Mouse (Mus musculus) cerebellum, postnatal 36 days (tissue): ENCODE measurements around the gene Ralgps2.

Experiments
- DNase-seq, 2 experiments: peaks; one replicate each; pipeline ENCODE4 v3.0.0; 2021 to 2022; ENCODE audit warnings: mixed read lengths in 2 of 2

Gene Ralgps2

GRCm38 (mm10) chr1:156801276-156801675 lies 138.2 kb downstream of the Ralgps2 start:
- DNase-seq: no peak

DNA sequence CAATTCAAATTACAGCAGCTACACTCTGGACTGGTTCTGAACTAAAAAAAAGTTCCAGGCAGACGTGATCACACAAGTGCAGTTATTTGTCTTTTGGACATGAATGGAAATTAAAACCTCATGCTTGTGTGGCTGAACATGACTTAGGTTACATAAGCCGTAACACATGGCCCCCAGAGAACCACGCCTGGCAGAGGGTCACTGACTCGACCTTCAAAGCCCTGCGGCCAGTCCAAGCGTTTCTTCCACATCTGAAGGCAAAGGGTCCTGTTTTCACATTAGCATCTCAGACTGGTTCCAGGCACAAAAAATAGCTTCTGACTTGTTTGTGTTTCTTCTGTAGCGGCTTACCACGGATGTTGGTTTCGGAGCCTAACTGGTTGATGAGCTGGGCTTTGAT lies 143.2 kb downstream of the Ralgps2 start:
- no peak for DNase-seq

DNA sequence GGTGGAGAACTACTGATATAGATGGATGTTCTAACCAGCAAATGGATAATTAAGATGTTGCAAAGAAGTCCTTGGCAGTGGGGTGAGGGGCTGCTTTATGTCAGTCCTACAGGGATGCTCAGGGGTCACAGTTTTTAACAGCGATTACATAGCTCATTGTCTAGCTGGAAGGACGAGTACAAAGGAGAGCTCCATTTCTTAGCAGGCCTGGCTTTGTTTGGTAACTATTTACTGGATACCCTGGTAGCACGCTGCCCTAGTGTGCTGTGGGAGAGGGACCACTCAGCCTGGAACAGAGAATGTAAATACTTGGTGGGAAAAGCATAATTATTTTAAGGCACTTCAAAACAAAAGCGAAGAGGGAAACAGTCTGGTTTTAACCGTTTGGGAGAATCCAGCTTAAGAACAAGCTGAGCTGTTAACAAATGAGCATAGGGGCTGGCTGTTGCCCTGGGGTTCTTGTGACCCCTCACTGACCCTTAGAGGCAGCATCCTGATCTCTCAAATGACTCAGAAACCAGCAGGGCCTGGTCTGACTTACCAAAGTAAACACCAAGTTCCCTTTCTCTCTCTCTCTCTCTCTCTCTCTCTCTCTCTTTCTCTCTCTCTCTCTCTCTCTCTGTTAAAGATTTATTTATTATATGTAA lies 149.5 kb downstream of the Ralgps2 start:
- DNase-seq: no peak

GRCm38 (mm10) chr1:156787164-156787863 lies 152.1 kb downstream of the Ralgps2 start:
- no peak for DNase-seq

GRCm38 (mm10) chr1:156786074-156786473 lies 153.4 kb downstream of the Ralgps2 start:
- no peak for DNase-seq

DNA sequence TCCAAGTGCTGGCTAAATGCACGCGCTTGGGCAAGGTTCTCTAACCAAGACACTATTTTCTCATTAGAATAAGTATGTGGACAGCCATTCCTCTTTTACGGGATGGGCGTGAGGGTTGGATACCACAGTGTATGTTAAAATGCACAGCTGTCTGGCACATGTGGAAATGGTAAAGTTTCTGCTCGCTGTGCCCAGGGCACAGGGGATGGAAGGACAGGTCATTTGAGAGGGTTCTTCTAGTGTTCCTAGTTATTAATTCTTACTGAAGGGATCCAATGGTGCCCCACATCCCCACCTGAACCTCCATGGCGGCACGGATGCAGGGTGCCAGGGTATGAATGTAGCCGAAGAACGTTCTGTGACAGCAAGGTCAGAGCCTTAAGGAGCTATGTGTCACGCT lies 154.5 kb downstream of the Ralgps2 start:
- no peak for DNase-seq

DNA sequence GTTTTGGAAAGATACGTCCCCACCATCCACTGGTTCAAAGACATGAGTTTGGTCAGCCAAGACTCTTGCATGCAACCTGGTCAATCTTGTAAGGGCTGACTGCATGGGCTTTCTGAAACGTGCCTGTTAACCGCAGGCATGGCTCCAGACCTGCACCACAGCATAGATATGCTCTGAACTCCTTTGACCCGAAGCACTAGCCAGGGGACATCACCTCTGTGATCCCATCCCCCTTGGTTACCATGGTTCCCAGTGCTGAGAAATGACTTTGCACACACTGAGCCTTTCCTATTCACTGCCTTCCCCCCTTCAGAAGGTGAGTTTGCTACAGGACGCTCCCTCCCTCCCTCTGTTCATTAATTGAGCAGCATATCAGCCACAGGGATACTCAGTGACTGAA lies 155.3 kb downstream of the Ralgps2 start:
- no peak for DNase-seq

- no peak for DNase-seq
Measured at GRCm38 (mm10) chr1:156781971-156782850, 157.2 kb downstream of the Ralgps2 start.

- DNase-seq: no peak
Measured at GRCm38 (mm10) chr1:156781076-156781741, 158.2 kb downstream of the Ralgps2 start.

DNA sequence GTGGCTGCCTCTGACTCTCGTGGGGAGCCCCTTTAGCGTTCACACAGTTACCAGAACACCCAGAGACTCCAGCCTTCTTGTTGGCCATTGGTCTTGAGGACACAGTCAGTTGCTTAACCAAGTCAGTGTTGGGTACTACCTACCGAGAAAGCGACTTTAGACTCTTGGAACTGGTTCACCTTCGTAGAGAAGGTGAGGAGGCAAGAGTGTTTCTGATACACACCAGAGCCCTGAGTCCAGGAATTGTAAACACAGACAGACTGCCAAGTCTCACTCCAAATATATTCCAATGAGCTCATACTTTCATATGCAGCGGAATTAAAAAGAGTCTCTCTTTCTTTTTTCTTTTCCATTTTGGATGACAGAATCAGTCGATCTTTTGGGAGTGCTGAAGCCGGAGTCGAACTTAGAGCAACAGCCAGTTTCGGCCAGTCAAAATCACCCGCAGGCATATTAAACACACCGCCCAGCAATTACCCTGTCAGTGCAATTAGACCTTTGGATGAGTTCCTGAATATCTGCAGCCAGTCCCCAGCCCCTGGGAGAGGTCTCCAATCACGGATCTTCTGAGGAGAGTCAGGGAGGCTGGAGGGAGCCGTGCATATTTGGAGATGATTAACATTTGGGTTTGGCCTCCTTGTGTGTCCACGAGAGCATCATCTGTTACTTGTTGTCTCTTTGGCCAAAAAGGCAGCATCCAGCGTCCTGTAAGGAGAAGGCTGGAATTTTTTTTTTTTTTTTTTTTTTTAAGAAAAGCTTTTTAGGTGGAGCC lies 159.0 kb downstream of the Ralgps2 start:
- no peak for DNase-seq

DNA sequence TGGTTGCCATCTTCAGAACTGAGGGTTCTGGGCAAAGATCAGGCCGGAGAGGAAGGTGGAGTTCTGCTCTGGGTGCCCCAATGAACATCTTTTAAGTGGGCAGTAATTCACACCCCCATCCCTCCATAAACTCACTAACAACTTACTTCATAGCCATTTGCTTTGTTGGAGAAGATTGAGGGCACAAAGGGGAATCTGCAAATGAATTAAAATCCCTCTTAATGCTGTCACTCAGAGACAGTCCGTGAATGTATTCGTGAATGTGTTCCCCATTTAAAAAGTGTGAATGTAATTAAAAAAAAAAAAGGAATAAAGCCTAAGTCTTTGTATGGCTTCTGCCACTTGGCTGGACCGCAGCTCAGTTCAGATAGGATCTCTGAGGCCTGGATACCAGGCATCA lies 159.8 kb downstream of the Ralgps2 start:
- no peak for DNase-seq

GRCm38 (mm10) chr1:156778977-156779376 lies 160.4 kb downstream of the Ralgps2 start:
- DNase-seq: no peak

DNA sequence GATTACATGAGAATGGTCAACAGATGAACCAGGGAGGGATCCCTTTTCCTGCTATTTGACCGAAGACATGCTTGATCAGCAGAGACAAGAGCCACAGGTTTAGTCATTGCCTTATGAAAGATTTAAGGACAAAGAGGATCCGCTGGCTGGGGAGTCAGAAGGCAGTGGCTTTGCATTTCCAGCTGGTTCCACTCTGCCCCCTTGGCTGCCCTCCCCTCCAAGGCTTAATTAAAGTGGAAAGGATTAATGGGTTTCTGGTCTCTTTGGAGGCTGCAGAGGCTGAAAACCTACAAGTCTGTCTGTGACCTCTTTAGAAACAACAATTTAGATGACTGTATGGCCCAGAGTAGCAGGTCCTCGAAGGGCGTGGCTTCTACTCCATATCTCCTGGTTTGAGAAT lies 161.5 kb downstream of the Ralgps2 start:
- no peak for DNase-seq

DNA sequence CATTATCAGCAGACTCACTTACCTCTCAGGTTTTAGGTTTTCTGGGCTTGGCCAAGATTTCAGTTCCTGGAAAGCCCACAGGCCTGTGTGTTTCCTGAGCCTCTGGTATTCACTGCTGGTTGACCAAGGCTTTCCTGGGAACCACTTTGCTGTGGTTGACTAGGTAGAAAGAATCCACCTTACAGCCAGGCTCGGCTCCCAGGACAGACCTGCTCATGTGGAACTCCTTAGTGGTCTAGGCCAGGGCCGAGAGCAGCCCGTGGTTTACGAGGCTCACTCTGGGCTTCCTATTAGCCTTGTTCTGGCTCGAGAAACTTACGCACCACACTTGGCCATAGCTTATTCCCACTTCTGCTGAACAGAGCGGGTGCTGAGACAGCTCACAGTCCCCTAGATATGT lies 163.4 kb downstream of the Ralgps2 start:
- DNase-seq: no peak

GRCm38 (mm10) chr1:156775190-156775589 lies 164.2 kb downstream of the Ralgps2 start:
- DNase-seq: no peak

DNA sequence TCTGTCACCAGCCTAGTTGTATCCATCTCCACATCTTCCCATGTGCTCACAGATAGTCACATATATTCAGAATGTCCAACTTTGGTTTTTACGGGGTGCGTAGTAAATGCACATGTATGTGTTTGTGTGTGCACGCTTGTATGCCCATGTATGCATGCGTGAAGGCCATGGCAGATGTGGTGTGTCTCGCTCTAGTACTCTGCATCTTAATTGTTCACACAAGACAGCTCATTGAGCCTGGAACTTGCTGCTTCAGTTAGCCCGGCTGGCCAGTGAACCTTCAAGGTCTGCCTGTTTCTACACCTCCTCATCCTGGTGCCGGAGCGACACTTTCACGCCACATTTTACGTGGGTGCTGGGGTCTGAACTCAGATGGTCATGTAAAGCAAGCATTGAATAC lies 168.6 kb downstream of the Ralgps2 start:
- no peak for DNase-seq

- no peak for DNase-seq
Measured at GRCm38 (mm10) chr1:156769621-156770297, 169.7 kb downstream of the Ralgps2 start.

DNA sequence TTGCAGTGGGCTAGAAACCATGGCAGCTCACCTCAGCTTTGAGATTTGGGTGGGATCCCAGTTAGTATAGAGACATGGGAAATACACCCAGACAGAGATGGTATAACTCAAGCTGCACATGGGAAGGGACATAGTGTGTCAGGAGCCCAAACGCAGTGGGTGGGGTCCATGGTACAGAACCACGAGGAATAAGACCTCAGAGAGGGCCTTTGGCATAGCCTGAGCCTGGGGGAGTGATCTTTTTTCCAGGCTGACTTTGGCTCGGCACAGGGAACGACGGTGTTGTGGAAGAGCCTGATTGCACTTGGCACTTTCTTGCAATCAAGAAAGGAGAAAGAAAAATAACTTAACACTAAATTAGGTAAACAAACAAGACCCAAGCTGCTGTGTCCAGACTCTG lies 170.3 kb downstream of the Ralgps2 start:
- no peak for DNase-seq

- no peak for DNase-seq
Measured at GRCm38 (mm10) chr1:156765311-156765710, 174.1 kb downstream of the Ralgps2 start.

- DNase-seq: no peak
Measured at GRCm38 (mm10) chr1:156764584-156764983, 174.8 kb downstream of the Ralgps2 start.

- no peak for DNase-seq
Measured at GRCm38 (mm10) chr1:156763280-156763679, 176.1 kb downstream of the Ralgps2 start.

GRCm38 (mm10) chr1:156761430-156761801 lies 178.0 kb downstream of the Ralgps2 start:
- DNase-seq: no peak
